Mouse (Mus musculus): Measurements from ENCODE around the gene Ceacam5. TPM values are rescaled to one million over a fixed set of nuclear protein-coding genes. Genes with fewer than 3 reads are reported as not detected.

Ceacam5 gene
- not detected in 2 replicates for polyA plus RNA-seq (2015; fragmentation: Nextera tagmentation; extraction: Ambion mirVana)

DNA sequence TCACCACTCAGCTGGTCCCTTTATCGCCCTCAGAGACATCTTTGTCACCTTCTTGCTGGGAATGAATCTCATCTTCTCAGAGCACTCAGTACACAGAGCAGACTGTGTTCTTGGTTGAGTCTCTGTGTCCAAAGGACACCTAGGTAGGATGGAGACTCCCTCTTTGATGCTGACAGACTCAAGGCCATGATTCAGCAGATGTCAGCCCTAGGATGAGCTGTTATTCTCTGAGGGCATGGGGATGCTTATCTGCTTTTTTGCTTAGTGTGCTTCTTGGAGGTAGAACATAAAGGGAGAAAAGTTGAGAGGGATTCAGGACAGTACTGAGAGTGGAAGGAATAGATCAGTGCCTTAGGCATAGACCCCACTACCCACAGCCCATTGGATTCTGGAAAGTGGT is at the start of gene Ceacam5:
Gene Ceacam5 (plus strand): TSS at position 301 of the 400 bp plus-strand sequence.
- ATAC-seq (replicated peaks; ENCODE audit: low FRiP score) = no peak
- H3K4me1 ChIP-seq = no peaks in the 10 kb centered on the region
- no peak within 1 kb of the TSS for H3K27ac ChIP-seq
- H3K27me3 ChIP-seq = no peaks in the 10 kb centered on the region
- H3K4me3 ChIP-seq (replicated peaks) = no peak within 1 kb of the TSS
- no peak within 1 kb of the TSS for H3K4me2 ChIP-seq
- no peaks in the 10 kb centered on the region for H3K36me3 ChIP-seq
- no peak within 1 kb of the TSS for H3K9ac ChIP-seq
- H3K9me3 ChIP-seq (replicated peaks) = peaks cover 27% of the 10 kb centered on the region
- WGBS = 45% methylated on average over 1 of the region's 1 CpGs

Other genes with a start within 250 kb of the Ceacam5 start
- gene Ceacam14, start 99.4 kb downstream of the Ceacam5 start, polyA plus RNA-seq (2015; fragmentation: Nextera tagmentation; extraction: Ambion mirVana) = not detected in 2 replicates
- gene Gm5155, start 158.5 kb downstream of the Ceacam5 start, polyA plus RNA-seq (2015; fragmentation: Nextera tagmentation; extraction: Ambion mirVana) = not detected in 2 replicates

All from kidney, embryonic 15.5 days (tissue).